Mouse (Mus musculus) mammary gland, adult 2 months (tissue): ENCODE measurements around the gene Fam83g. TPM values are rescaled to one million over a fixed set of nuclear protein-coding genes. Genes with fewer than 3 reads are reported as not detected.

Experiments
- polyA plus RNA-seq: library from polyadenylated mRNA; depleted of rRNA; stranded (reverse); fragments of >200 nt; gene quantifications from 2 replicates; pipeline ENCODE4 v1.2.3, GENCODE M21; 2012; ENCODE audit warnings: low replicate concordance; rRNA removed

Fam83g gene
- 2.2 and 2.6 TPM in 2 replicates for polyA plus RNA-seq

GRCm38 (mm10) chr11:61683907-61684731 lies at the start of gene Fam83g:
Gene Fam83g (plus strand): TSS chr11:61684091.

DNA sequence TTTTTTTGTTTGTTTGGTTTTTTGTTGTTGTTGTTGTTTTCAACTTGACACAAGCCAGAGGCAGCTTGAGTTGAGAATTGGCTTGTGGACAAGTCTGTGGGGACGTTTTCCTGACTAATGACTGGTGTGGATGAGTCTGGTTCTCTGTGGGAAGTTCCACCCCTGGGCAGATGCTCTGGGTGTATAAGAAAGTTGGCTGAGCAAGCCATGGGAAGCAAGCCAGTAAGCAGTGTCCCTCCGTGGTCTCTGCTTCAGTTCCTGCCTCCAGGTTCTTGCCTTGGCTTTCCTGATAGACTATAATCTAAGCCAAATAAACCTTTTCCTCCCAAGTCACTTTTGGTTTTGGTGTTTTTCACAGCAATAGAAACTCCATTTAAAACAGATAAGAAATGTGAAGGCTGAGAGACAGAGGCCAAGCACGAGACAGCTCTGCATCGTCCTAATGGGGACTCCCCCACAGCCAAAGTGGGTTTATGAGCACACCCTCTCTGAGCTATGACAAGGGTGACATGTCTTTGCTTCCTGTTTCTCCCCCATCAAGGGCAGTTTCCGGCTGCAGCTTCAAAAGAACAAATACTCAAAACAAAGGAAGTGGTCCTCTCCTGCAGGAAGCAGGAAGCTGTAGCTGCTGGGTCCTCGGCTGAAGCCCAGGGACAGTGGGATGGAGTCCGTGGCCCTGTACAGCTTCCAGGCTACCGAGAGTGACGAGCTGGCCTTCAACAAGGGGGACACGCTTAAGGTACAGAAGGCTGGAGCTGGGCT lies 31.0 kb upstream of the Fam83g start, which contains the start of gene Grap:
Gene Grap (plus strand): TSS at position 580 of the 762 bp plus-strand sequence.

GRCm38 (mm10) chr11:61720636-61721035 lies 36.7 kb downstream of the Fam83g start, which contains the start of gene Slc5a10:
Gene Slc5a10 (minus strand): TSS chr11:61720826.

Other genes with a start within 250 kb of the Fam83g start
- 0.09 TPM in 1 of 2 replicates, not detected in the other for gene Rnf112, start 230.0 kb upstream of the Fam83g start, polyA plus RNA-seq
- gene Mfap4, start 198.7 kb upstream of the Fam83g start, polyA plus RNA-seq, result 38.3 and 112 TPM in 2 replicates
- gene Mapk7, start 189.7 kb upstream of the Fam83g start, polyA plus RNA-seq, result 31.9 and 40.8 TPM in 2 replicates
- 16.0 and 20.2 TPM in 2 replicates for gene B9d1, start 178.9 kb upstream of the Fam83g start, polyA plus RNA-seq
- gene Epn2, start 104.4 kb upstream of the Fam83g start, polyA plus RNA-seq, result 26.0 and 35.3 TPM in 2 replicates
- 35.2 and 60.2 TPM in 2 replicates for gene Grap, start 30.8 kb upstream of the Fam83g start, polyA plus RNA-seq
- 0.07 TPM in 1 of 2 replicates, not detected in the other for gene Slc5a10, start 36.7 kb downstream of the Fam83g start, polyA plus RNA-seq
- 13.2 and 18.1 TPM in 2 replicates for gene Prpsap2, start 78.0 kb downstream of the Fam83g start, polyA plus RNA-seq
- 58.8 and 111 TPM in 2 replicates for gene Ulk2, start 171.0 kb downstream of the Fam83g start, polyA plus RNA-seq
- 9.7 and 14.4 TPM in 2 replicates for gene Akap10, start 246.2 kb downstream of the Fam83g start, polyA plus RNA-seq